Mouse (Mus musculus) testis, postnatal 10 days (tissue): Measurements from ENCODE around the gene Lrtm2.
"Not testable (repeated sequence)": the region's sequence is repeated elsewhere in the genome, so short reads cannot be mapped to it uniquely, and the experiment has no call there.

Experiments used
- DNase-seq: peaks from one replicate; pipeline ENCODE4 v3.0.0; 2021; ENCODE audit warnings: low spot score

Gene Lrtm2

GRCm38 (mm10) chr6:119330506-119330905 lies at the start of gene Lrtm2:
TSS of gene Lrtm2 (minus strand) at chr6:119330766.
- no peak for DNase-seq

- DNase-seq = no peak
These were observed 48.1 kb upstream of the Lrtm2 start for GRCm38 (mm10) chr6:119378631-119379030.

GRCm38 (mm10) chr6:119377613-119378012 lies 47.0 kb upstream of the Lrtm2 start:
- no peak for DNase-seq

DNA sequence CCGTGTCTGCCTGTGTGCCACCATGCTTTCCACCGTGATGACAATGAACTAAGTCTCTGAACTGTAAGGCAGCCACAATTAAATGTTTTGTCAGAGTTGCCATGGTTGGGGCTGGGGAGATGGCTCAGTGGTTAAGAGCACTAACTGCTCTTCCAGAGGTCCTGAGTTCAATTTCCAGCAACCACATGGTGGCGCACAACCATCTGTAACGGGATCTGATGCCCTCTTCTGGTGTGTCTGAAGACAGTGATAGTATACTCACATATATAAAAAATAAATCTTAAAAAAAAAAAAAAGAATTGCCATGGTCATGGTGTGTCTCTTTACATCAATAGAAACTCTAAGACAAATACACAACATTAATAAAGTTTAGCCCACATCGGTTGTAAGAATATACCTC lies 44.5 kb upstream of the Lrtm2 start:
- no peak for DNase-seq

GRCm38 (mm10) chr6:119373000-119373705 lies 42.6 kb upstream of the Lrtm2 start:
- DNase-seq = no peak

- DNase-seq = no peak
These were observed 41.7 kb upstream of the Lrtm2 start for GRCm38 (mm10) chr6:119372237-119372636.

DNA sequence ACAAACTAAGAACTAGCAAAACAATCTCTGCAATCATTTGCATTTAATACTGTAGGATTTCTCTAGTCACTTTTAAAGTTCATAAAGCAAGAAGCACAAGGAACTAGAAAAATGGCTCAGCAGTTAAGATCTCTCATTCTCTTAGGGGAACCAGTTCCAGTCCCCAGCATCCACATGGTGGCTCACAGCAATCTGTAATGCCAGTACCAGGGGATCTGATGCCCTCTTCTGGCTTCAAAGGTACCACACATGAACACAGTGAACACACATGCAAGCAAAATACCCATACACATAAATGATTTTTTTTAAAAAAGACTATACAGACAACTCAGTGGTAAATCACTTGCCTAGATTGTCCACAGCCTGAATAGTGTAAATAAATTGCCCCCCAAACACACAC lies 41.1 kb upstream of the Lrtm2 start:
- DNase-seq = no peak

DNA sequence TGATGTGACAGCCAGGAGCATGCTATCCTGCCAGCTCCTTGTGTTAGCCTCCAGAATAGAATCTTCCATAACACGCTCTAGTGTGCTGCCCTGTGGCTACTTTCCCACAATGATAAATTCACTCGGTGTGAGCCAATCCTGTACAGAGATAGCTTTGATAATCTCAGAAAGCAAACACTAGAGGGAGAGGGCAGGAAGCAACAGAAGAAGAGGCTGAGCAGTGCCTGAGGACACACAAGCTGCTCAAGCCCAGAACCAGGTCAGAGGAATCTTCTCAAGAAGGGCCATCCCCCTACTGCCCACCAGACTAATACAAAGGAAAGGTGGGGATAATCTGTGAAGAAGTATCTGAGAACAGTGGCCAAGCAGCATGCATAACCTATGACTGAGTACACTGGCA lies 36.8 kb upstream of the Lrtm2 start:
- no peak for DNase-seq

GRCm38 (mm10) chr6:119366800-119367199 lies 36.2 kb upstream of the Lrtm2 start:
- not testable (repeated sequence) for DNase-seq

- no peak for DNase-seq
These were observed 33.0 kb upstream of the Lrtm2 start for GRCm38 (mm10) chr6:119363593-119363992.

DNA sequence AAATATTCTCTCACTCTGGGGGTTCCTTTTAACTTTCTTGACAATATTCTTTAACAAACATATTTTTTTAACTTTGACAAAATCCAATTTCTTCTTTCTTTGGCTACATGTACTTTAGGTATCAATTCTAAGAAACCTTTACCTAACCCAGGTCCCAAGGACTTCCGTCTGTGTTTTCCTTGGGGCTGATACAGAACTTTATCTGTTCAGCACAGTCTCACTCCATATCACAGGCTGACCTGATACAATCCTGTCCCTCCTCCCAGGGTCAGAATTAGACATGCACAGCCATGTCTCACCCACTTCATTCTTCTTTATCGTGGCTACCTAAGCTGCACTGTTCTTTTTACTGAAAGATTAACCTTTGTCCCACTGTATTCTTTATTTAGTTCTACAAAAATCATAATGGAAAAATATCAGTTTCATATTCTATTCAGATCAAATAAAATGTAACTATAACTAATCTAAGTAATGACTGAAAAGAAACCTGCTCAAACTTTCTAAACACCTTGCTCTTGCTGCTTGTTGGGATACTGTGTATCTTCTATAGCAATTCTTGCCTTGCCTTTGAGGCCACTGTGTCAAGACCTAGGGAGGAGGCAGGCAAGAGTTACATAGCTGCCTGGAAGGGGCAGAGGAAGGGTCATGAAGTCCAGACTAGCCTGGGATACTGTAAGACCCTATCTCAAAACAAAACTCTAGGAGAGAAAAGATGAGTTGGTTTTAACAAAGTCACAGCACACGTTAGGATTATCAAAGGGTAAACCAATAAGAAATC lies 30.5 kb upstream of the Lrtm2 start:
- DNase-seq = no peak

GRCm38 (mm10) chr6:119360250-119360649 lies 29.7 kb upstream of the Lrtm2 start:
- DNase-seq = not testable (repeated sequence)

- no peak for DNase-seq
These were observed 27.5 kb upstream of the Lrtm2 start for GRCm38 (mm10) chr6:119358020-119358571.

- DNase-seq = no peak
These were observed 21.9 kb upstream of the Lrtm2 start for GRCm38 (mm10) chr6:119352501-119352900.

DNA sequence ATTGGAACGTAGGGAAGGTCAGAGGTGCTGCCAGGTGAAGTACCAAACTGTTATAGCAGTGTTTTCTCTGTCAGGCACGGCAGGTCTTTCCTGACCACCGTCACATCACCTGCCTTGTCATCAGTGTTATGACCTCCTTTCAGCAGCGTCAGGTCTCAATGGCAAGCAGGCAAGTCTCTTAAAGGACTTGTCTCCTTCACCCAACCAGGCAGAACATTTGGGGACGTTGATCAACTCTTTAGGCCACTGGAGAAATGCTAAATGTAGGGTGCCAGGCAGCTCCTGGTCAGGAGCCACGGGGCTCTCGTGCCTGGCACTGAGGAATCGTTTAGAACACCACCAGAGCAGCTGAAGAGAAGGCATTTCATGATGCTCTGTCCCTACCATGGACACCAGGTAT lies 21.1 kb upstream of the Lrtm2 start:
- DNase-seq = no peak

GRCm38 (mm10) chr6:119350703-119351198 lies 20.2 kb upstream of the Lrtm2 start:
- DNase-seq = peak; percentile 33

DNA sequence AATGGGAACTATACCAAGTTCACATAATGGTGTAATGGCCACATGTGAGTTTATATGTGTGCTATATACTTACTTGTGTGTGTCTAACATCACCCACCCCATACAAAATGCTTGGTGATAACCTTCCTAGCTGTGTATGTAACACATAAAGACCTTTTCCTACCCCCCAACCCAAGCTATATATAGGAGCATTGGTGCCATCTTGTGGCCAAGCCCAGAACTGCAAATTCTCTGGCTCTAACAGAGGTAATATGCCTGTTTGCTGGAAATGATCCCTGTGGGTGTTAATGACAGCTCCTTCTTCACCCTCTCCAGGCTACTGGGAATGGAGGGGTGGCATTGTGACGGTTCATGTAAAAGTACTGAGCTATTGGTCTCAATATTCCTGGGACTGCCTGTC lies 17.7 kb upstream of the Lrtm2 start:
- peak; percentile 88 for DNase-seq

GRCm38 (mm10) chr6:119347813-119348212 lies 17.2 kb upstream of the Lrtm2 start:
- no peak for DNase-seq

GRCm38 (mm10) chr6:119346257-119346656 lies 15.7 kb upstream of the Lrtm2 start:
- DNase-seq = no peak

GRCm38 (mm10) chr6:119341409-119341808 lies 10.8 kb upstream of the Lrtm2 start:
- no peak for DNase-seq

GRCm38 (mm10) chr6:119338121-119338912 lies 7.8 kb upstream of the Lrtm2 start:
- DNase-seq = no peak

GRCm38 (mm10) chr6:119337287-119337686 lies 6.7 kb upstream of the Lrtm2 start:
- DNase-seq = no peak
